Mouse (Mus musculus): ENCODE results near the gene A2m.

A2m gene

DNA sequence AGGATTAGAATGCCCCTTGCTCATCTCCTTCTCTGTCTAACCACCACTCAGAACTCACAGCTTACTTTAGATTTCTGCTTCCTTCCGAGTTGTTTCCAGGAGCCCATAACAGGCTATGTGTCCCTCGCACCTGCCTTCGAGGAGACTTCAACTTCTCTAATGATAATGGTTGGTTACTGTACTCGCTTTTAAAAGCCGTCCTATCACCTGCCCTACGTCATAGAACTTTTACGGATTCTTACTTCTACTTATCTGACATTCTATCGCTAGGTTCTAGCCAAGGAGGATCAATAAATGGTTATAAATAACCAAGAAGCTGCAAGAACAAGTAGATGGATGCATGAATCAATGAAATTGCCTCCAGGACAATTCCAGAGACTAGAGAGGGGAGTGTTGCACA lies at the start of gene A2m:
Gene A2m, plus strand, starts transcription at position 301 of the 400 bp plus-strand sequence.
- no peak for DNase-seq (ENCODE audit: low read depth, low spot score)

GRCm38 (mm10) chr6:121590131-121590530 lies 45.0 kb upstream of the A2m start:
- DNase-seq (ENCODE audit: low read depth, low spot score), result no peak

DNA sequence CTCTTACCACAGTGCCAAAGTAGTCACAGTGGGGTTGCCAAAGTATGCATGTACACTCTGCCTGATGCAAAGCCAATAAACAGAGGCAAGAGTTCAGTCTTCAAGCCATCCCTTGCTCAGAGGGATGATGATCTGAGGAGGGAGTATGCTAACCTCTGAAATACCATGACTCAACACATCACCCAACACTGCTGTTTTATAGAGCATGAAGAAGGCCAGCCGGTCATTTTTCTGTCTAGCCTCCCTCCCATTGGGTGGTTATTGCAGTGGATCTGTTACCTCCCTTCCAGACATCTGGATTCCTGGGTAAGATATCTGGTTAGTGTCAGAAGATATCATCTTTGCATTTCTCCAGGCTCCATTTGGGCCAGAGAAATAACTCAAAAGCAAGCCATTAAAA lies 34.2 kb upstream of the A2m start:
- DNase-seq (ENCODE audit: low read depth, low spot score), result no peak

DNA sequence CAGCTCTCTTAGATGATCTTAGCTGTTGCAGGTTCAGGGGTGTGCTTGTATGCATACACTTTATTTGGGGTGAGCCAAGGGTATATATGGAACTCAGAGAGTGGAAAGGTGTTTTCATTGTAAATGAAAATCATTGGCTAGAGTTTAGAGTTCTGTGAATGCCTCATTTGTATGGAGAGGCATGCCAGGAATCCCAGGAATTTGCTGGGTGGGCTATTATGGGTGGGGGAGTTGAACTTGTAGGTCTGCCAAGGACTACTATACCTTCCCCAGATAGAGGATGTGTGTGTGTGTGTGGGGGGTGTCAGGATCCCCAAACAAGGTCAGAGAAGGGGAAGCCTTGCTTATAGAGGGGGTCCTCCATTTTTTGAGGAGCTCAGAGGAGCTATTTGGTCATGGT lies 27.3 kb upstream of the A2m start:
- peak; percentile 14 for DNase-seq (ENCODE audit: low read depth, low spot score)

GRCm38 (mm10) chr6:121611796-121612195 lies 23.4 kb upstream of the A2m start:
- DNase-seq (ENCODE audit: low read depth, low spot score), result no peak

DNA sequence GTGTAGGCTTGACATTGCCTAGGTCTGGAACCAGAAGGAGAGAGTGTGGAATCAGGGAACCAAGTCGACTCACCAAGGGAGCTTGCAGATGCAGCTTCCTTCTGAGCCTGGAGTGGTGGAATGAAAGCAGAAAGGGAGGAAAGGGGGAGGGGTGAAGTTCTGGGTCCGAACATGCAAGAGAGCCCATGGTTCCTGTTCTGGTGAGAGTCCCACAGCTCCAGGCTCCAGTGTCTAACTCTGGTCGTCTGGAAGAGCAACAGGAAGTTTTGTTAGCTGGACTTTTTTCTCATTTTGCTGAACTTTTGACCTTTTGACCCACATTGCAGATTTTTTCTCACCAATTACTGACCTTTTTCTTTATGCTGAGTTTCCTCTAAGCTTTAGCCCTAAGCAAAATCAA lies 17.7 kb upstream of the A2m start:
- no peak for DNase-seq (ENCODE audit: low read depth, low spot score)

GRCm38 (mm10) chr6:121622525-121622924 lies 12.7 kb upstream of the A2m start:
- DNase-seq (ENCODE audit: low read depth, low spot score), result no peak

- DNase-seq (ENCODE audit: low read depth, low spot score), result no peak
Measured at GRCm38 (mm10) chr6:121634520-121634919, 656 bp upstream of the A2m start.

- peak; percentile 39 for DNase-seq (ENCODE audit: low read depth, low spot score)
Measured at GRCm38 (mm10) chr6:121635878-121636371, 749 bp downstream of the A2m start.

- no peak for DNase-seq (ENCODE audit: low read depth, low spot score)
Measured at GRCm38 (mm10) chr6:121648499-121648898, 13.3 kb downstream of the A2m start.

Measured in mesoderm, embryonic 11.5 days (tissue).